Mouse (Mus musculus) cortical plate, adult 2 months (tissue): ENCODE measurements around the gene Kctd12. TPM values are rescaled to one million over a fixed set of nuclear protein-coding genes. Genes with fewer than 3 reads are reported as not detected.

Source experiments
- H3K27ac ChIP-seq: fragments of 200-500 bp; 2 replicates; pipeline ENCODE4 v1.5.1; 2012; ENCODE audit warnings: low read length, control low read depth, inconsistent platforms; ENCODE audit not compliant: insufficient read depth
- H3K4me1 ChIP-seq: fragments of 200-500 bp; 2 replicates; pipeline ENCODE4 v1.6.1; 2011; ENCODE audit warnings: low read length; ENCODE audit not compliant: control insufficient read depth, insufficient read depth
- H3K4me3 ChIP-seq: fragments of 200-500 bp; 2 replicates; pipeline ENCODE4 v1.5.1; 2011; ENCODE audit warnings: mild to moderate bottlenecking, low read length, control low read depth; ENCODE audit not compliant: insufficient read depth
- CTCF ChIP-seq: fragments of 200-500 bp; IDR thresholded peaks from 2 replicates; pipeline ENCODE4 v1.5.1; 2011; ENCODE audit warnings: mild to moderate bottlenecking, control low read depth, low read length; ENCODE audit not compliant: insufficient read depth; ENCODE audit errors: extremely low read depth
- POLR2A ChIP-seq: fragments of 200-500 bp; IDR thresholded peaks from 2 replicates; pipeline ENCODE4 v1.6.1; 2011; ENCODE audit warnings: mild to moderate bottlenecking, low read length, control low read depth; ENCODE audit not compliant: insufficient read depth; ENCODE audit errors: extremely low read depth
- polyA plus RNA-seq: library from polyadenylated mRNA; depleted of rRNA; stranded (reverse); fragments of >200 nt; gene quantifications from 2 replicates; pipeline ENCODE4 v1.2.3, GENCODE M21; 2012; rRNA removed

Kctd12 gene
- polyA plus RNA-seq, 1 experiment: 20.9 TPM

- no peak for TF ChIP-seq POLR2A
- TF ChIP-seq CTCF: no peak
- H3K4me1 ChIP-seq: peaks cover 3% of the 10 kb centered on the region; the same call in 1 of the 2 replicates
- H3K4me3 ChIP-seq: no peak overlapping the region
- no peak overlapping the region for H3K27ac ChIP-seq
These were observed 52.9 kb downstream of the Kctd12 start for GRCm38 (mm10) chr14:102929545-102929944.

GRCm38 (mm10) chr14:102927847-102928466 is 54.5 kb downstream of the Kctd12 start:
- H3K27ac ChIP-seq: no peak overlapping the region
- peaks cover 3% of the 10 kb centered on the region; the same call in 1 of the 2 replicates for H3K4me1 ChIP-seq
- H3K4me3 ChIP-seq: no peak overlapping the region
- TF ChIP-seq POLR2A (no peak), CTCF (no peak)

Other genes with a start within 250 kb of the Kctd12 start
- 0.04 and 0.06 TPM in 2 replicates for gene Acod1, start 64.3 kb upstream of the Kctd12 start, polyA plus RNA-seq
- gene Cln5, start 87.6 kb upstream of the Kctd12 start, polyA plus RNA-seq: 12.2 and 13.2 TPM in 2 replicates
- 116 TPM in 2 replicates for gene Fbxl3, start 116.9 kb upstream of the Kctd12 start, polyA plus RNA-seq